Mouse (Mus musculus) embryo, embryonic 9.5 days (tissue): ENCODE measurements around the gene Nck1.

Experiments used
- DNase-seq: peaks from one replicate; pipeline ENCODE4 v3.0.0-alpha.2; 2017; ENCODE audit errors: extremely low spot score

The Nck1 gene

GRCm38 (mm10) chr9:100545715-100546593 lies at the start of gene Nck1:
Gene Nck1, minus strand, starts transcription at chr9:100546134.
- DNase-seq: peak; percentile 97

DNA sequence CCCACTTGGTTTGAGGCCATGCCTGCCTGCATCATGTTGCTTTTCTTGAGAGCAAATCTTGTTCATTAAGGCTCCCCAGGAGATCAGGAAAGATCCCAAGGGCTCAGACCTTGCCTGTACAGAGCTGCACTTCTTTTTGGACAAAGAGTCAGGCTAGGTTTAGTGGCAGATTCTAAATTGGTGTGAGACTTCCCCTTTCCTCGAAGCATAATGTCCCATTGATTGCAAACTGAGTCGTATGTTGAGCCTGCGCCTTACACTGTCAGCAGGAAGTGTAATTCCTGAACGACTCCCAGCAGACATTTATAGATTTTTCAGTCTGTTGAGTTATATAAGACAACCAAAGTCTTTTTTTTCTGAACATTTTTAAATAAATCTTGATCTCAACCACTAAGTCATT lies 44.5 kb upstream of the Nck1 start:
- no peak for DNase-seq

DNA sequence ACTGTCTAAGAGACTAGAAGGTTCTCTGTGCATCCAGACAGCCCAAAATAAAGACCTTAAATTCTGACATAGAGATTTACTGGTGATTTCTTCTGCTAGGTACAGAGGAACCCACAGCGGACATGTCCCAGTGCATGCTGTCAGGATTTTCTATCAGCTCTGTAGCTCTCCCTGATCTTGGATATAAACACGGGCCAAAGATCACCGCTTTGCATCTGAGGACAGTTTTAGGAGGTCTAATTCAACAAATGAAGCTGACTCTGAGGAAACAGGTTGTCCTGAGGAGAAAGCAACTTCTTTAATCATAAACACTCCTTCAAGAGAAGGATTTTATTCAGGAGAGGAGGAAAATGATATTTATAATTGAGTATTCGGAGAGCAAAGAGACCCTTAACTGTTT lies 38.1 kb upstream of the Nck1 start:
- no peak for DNase-seq

DNA sequence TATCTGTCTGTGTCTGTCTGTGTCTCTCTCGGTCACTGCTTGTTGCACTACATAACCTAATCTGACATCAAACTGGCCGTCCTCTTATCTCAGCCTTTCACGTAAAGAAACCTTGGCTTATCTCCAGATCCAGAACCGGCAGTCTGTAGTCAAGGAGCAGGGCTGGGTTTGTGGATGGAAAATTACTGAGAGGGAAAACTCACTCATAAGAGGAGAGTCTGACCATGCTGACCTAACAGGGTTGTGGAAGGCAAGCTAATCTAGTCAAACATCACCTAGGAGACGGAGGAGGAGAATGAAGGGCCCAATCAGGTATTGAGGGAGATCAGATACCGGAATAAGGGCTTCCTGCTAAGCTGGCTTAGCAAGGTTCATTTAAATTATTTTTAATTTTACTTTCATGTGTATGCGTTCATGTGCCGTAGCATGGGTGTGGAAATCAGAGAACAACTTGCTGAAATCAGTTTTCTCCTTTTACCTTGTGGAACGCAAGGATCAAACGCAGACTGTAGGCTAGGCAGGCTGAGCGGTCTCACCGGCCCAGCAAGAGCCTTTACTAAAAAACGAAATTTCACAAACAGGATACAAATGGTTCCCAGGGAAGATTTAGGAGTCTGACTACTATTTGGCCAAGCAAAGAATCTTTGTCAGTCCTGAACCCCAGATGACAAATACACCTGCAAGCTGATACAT lies 37.1 kb upstream of the Nck1 start:
- DNase-seq: no peak

GRCm38 (mm10) chr9:100581543-100582492 lies 35.9 kb upstream of the Nck1 start:
- DNase-seq: peak; percentile 19

- DNase-seq: no peak
Measured at GRCm38 (mm10) chr9:100580196-100580740, 34.3 kb upstream of the Nck1 start.

DNA sequence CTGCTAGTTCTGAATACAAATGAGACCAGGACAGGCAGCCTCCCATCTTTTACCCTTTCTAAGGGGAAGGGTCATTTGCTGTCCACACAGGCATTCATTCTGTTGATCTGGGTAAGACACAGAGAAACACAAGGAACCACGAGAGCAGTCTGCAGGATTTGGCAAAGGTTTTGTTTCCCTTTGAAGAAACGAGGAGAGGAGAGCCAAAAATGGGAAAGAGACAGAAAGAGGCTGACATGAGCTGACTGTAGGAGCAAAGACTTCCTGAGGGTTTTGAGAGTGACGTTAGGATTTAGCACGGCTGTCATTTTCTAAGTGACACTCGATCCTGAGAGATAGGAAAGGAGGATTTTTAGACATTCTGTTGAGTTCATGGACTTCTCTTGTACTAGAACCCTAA lies 28.0 kb upstream of the Nck1 start:
- no peak for DNase-seq

- no peak for DNase-seq
Measured at GRCm38 (mm10) chr9:100573300-100573699, 27.4 kb upstream of the Nck1 start.

DNA sequence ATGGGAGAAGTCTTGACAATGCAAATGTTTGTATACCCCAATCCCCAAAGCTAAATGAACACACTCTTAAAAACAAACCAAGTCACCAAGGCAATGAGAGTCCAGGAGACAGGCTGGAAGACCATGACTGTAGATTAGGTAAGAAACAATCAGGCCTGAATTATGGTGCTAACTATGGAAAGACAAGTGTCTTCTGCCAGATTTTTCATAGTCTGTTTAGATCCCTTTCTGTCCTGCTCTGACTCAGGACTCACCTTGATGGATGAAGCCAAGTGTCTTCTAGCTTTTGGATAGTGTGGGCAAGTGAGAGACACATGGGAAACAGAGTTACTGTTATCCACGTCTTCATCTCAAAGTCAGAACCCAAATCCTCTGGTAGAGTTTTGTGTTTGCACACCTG lies 25.6 kb upstream of the Nck1 start:
- DNase-seq: no peak

GRCm38 (mm10) chr9:100570626-100571233 lies 24.8 kb upstream of the Nck1 start, which contains the start of gene Slc35g2:
Gene Slc35g2, minus strand, starts transcription at chr9:100571090.
- peak; percentile 82 for DNase-seq

DNA sequence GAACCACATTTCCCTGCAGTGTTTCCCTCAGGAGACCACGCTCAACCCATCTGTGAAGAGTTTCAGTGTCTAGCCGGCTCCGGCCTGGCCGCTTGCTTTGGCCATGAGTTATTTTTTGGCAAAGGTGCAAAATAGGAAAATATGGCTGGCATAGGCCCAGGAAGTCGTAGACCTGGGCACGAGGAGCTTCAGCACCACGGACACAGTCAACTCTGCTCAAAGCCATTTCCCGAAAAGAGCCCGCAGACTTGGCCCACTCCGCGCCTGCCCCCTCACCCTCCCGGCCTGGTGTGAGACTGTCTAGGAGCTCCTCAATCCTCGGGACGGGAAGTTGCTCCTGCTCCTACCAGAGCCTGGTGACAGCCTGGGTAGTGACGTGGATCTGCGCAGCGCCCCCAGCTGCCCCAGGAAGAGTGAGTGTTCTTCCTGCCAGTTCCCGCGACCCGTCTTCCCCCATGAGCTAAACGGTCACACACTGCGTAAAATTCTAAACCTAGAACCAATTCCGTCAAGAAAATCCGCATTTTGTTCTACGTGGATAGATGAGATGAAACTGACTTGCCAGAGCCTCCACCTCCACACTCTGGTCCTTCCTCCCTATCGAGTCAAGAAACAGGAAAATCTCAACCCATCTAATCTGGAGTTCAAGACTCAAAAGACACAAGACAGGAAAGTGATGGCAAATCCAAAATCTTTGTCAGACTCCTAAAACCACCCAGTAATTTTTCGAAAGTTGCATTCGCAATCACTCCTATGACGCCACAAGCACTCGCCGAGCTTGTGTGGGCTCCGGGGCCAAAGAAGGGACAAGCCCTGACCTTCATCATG lies 24.1 kb upstream of the Nck1 start:
- peak; percentile 54 for DNase-seq

GRCm38 (mm10) chr9:100560251-100560890 lies 14.4 kb upstream of the Nck1 start:
- DNase-seq: no peak

- DNase-seq: no peak
Measured at GRCm38 (mm10) chr9:100558991-100559390, 13.1 kb upstream of the Nck1 start.

GRCm38 (mm10) chr9:100558023-100558573 lies 12.2 kb upstream of the Nck1 start:
- no peak for DNase-seq

DNA sequence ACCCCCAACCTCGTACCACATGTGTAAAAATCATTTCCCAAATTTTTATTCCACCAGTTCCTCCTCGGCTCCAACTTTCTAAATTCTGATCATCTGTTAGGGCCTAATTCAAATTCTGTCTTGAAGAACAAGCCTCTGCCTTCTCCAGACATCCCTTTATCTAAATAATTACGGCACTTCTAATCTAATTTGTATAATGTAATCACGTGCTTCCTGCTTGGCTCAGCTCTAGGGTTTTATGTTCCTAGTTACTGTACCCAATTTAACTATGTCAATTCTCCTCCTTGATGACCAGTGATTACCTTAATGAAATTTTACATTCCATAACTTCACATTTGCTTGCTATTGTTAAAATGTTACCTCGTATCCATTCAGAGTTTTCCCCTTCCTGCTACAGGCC lies 9.8 kb upstream of the Nck1 start:
- no peak for DNase-seq

GRCm38 (mm10) chr9:100548313-100548712 lies 2.4 kb upstream of the Nck1 start:
- no peak for DNase-seq

DNA sequence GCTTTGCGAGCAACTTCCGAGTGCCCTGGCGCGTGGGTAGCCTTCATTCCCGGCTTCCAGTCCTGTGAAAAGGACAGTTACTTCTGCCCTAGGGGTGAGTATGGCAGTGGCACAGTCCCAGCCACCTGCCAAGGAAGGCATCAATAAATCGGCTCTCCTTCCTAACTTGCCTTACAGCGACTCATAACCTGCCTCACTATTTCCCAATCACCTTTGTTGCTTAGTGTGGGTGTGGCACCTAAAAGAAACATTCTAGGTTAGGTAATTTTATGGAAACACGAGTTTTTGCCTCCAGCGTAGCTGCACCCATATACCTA lies 618 bp upstream of the Nck1 start:
- no peak for DNase-seq

- DNase-seq: no peak
Measured at GRCm38 (mm10) chr9:100544948-100545714, 803 bp downstream of the Nck1 start.
